Mouse (Mus musculus) activated CD4-positive, CD25-positive, alpha-beta regulatory T cell, adult 4 months (primary cell): ENCODE results near the gene Psma3. TPM values are rescaled to one million over a fixed set of nuclear protein-coding genes. Genes with fewer than 3 reads are reported as not detected.
A peak's percentile ranks its signal among the peaks of the same experiment; 100 is the strongest.

Experiments used
- ATAC-seq: one replicate; pipeline ENCODE4 v1.8.0; 2017
- polyA plus RNA-seq, 2 experiments: library from polyadenylated mRNA; unstranded; fragments of 100-300 nt; shearing (Covaris generic); gene quantifications; one replicate each; pipeline ENCODE4 v1.2.1; 2017

Psma3 gene
- polyA plus RNA-seq, result 100 to 1,000 TPM; 350 to 389 TPM

- peak; percentile 95 for ATAC-seq
Measured at GRCm38 (mm10) chr12:70974441-70975266, at the start of gene Psma3. Gene Psma3, plus strand, starts transcription at chr12:70974621.

GRCm38 (mm10) chr12:70929781-70930180 is 44.6 kb upstream of the Psma3 start:
- no peak for ATAC-seq

DNA sequence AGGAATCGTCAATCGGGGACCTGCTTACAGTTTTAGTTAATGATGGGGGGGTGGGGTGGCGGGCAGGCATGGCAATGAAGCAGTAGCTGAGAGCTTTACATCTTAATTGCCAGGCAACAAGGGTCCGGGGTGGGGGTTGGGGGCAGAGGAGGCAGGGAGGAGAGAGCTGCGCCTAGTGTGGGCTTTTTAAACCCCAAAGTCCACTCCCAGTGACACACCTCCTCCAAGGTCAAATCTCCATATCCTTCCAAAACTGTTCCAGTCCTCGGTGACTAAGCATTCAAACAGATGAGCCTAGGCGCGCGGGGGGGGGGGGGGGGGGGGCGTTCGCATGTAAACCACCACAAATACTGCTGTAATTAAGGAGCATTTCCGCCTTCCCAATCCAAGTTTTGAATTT is 37.3 kb upstream of the Psma3 start:
- peak; percentile 26 for ATAC-seq

DNA sequence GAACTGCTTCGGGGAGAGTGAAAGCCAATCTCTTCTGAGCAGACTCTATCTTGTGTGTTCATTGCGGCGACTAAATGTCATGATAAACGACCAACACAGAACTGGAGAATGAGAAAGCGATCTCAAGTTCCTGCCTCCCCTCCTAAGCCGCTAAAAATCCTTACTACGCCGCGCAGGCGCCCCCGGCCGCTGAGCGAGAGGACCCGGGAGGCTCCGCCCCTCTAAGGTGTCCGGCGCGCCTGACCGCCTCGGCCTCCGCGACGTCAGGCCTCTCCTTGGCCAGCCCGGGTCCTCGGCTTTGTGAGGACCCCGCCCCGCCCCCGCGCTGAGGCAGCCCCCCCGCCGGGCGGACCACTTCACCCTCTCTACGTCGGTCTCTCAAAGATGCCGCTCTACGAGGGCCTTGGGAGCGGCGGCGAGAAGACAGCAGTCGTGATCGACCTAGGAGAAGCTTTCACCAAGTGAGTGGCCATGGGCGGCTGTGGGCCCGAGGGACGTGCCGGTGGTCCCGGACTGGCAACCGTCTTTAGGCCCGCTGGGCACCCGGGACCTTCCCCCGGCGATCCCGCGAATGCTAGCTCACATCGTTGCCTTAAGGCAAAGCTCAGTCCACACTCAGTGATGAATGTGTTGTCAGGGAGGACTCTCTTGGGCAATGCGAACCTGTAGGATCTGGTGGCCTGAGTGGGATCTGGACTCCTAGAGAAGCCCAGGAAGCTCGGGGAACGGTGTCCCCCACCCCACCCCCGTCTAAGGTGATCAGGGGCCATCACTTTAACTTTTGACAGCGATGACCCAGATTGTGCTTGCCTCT is 36.6 kb upstream of the Psma3 start, which contains the start of gene Actr10:
Gene Actr10, plus strand, starts transcription at position 287 of the 814 bp plus-strand sequence.
- peak; percentile 73 for ATAC-seq

- peak; percentile 33 for ATAC-seq
Measured at GRCm38 (mm10) chr12:70940806-70941205, 33.6 kb upstream of the Psma3 start.

DNA sequence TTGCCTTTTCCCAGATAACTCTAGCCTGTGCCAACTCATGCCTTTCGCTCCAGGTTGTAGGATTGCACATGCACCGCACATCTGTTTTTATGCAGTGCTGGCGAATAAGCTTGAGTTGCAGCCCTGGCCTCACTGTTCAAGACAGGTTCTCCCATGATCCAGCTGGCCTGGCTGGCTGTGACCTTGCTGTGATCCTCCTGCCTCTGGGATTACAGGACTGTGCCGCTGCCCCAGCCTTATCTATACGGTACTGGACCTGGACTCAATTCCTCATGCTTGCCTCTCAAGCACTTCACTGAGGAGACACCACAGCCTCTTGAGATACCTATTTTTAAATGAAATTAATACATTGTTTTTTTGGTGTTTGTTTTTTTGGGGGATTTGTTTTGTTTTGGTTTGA is 30.2 kb upstream of the Psma3 start:
- ATAC-seq, result no peak

DNA sequence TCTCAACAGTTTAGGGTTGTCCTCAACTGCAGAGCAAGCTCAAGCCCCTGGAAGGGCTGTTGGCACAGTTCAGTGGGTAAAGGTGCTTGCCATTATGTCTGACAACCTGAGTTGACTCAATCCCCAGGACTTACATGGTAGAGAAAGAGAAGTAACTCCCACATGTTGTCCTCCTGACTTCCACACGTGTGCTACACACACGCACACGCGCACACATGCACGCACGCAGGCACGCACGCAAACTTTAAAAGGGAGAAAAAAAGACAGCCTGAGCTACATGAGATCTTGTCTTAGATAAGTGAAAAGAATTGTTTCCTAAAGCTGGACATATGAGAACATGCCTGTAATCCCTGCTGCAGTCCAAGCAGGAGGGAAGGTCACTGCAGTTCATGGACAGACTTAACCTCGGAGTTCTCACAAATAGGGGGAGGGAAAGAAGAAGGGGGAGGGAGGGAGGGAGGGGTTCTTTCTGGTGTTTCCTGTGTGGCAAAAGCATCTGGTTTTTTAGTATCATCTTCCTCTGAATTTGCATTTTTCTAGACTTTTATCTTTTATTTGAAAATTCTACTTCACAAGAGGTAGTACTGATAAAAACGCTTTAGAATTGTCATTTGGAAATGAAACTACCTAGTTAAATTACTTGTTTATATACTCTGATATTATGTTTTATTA is 27.7 kb upstream of the Psma3 start:
- peak; percentile 52 for ATAC-seq

DNA sequence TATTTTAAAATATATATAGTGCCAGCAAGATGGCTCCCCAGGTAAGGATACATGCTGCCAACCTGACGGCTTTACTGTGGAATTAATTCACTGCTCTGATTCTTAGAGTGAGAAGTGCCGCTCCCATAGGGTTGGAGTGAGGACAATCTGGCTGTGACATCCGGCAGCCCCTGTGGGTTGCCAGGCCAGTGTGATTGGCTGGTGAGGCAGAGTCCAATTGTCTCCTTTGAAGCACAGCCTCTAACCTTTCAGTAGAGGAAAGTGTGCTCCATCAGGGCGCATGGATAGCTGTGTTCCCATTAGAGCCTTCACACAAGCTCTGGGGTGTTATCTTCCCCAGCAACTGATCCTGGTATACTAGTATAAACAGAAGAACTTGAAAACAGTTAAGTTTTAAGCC is 15.8 kb upstream of the Psma3 start:
- no peak for ATAC-seq

DNA sequence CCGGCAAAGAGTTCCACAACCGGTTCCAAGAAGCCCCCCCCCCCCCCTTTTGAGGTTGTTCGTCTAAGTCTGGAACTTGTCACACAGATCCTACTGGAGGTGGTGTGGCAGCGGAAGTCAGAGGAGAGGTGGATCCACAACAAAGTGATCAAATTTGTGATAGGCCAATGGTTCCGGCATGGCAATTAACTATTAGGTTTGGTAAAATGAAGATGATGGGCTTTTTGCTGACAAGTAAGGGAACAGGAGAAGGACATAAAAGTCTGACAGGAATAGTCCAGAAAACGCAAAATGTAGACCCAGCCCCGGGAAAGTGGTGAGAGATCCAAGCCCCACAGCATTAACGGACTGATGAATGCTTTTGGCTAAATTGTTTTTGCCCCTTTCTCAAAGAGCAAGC is 6.8 kb upstream of the Psma3 start:
- ATAC-seq, result no peak

GRCm38 (mm10) chr12:70968141-70968790 is 6.2 kb upstream of the Psma3 start:
- peak; percentile 65 for ATAC-seq

- peak; percentile 60 for ATAC-seq
Measured at GRCm38 (mm10) chr12:70968791-70969307, 5.6 kb upstream of the Psma3 start.

DNA sequence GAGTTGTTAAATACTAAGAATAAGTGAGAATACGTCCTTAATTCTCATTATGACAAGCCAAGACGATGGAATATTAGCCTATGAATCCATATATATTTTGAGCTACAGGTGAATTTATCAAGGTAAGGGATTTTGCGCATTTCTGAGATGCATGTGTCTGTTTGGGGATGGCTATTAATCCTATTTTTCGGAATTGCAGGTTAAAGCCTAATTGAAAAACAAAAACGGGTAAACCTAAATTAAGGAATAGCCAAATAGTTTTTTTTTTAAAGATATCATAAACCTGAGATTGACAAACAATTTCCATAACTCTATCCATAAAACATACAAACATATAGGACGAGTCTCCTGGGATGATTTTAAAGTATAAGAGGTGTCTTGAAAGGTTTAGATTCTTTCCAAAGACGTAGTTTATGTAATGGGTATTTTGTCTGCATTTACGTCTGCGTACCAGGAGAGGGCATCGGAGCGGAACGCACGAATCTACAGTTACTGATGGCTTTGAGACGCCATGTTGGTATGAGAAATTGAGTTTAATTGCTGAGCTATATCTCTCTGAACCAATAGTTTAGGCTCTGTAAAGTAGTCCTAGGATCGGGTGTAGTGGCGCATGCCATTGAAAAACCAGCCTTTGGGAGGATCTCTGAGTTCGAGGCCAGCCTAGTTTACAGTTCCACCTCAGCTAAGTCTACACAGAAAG is 4.8 kb upstream of the Psma3 start:
- peak; percentile 36 for ATAC-seq

- ATAC-seq, result no peak
Measured at GRCm38 (mm10) chr12:70973831-70974230, 590 bp upstream of the Psma3 start.

DNA sequence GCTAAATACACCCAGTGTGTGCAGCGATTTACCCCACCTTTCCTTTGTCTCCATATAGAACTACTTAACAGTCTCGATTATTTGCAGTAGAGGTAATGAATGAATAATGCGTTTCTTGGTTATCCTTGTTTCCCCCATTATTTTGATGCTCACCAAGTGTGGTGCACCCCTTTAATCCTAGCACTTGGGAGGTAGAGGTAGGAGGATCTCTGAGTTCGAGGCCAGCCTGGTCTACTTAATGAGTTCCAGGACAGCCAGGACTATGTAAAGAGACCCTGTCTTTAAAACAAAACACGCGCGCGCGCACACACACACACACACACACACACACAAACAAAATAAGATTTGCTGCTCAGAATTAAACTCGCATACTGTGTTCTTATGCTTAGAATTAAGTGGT is 985 bp downstream of the Psma3 start:
- ATAC-seq, result no peak

DNA sequence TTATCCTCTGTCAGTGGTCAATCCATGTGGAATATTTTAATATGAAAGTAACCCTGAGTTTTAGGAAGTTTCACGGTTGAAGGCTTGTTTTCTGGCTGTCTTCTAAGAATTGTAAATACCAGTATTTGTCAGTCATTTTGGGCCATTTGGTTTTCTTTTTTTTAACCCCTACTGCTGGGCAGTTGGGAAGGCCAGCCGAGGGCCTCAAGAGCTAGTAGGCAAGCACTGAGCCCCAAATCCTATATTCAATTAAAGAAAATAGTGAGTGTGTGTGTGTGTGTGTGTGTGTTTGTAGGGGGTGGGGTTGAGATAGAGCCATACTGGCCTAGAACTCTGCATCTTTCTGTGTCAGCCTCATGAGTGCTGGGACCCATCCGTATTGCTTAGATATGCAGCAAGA is 1.5 kb downstream of the Psma3 start:
- no peak for ATAC-seq

DNA sequence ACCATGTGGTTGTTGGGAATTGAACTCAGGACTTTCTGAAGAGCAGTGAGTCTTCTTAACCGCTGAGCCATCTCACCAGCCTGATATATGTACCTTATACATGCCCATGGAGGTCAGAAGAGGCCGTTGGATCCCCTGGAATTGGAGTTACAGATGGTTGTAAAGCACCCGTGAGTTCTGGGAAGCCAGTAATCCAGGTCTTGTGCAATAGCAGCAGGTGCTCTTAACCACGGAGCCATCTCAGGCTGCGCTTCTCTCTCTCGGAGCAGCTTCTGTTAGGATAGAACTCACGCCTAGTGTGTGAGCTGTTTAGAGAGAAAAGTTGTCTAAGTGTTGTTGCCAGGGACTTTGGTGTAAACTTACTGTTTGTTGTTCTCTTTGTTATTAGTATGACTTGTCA is 3.9 kb downstream of the Psma3 start:
- ATAC-seq, result no peak

- ATAC-seq, result no peak
Measured at GRCm38 (mm10) chr12:70984855-70985550, 10.6 kb downstream of the Psma3 start.

- no peak for ATAC-seq
Measured at GRCm38 (mm10) chr12:70997225-70997624, 22.8 kb downstream of the Psma3 start.

- peak; percentile 85 for ATAC-seq
Measured at GRCm38 (mm10) chr12:70999423-70999903, 25.0 kb downstream of the Psma3 start.

DNA sequence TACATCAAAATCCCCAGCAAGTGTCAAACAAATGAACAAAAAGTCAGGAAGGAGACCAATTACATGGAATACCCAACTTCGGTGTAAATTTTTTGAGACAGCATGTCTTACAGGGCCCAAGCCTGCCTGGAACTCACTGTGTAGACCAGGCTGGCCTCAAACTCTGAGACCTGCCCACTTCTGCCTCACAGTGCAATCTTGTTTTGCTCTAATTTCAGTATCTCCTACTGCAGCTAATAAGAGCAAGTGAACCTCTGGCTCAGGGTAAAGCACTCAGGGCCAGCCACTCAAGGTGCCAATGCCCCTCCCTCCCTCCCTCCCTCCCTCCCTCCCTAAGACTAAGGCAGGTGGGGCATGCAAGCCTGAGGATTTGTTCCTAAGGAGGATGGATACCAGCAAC is 25.9 kb downstream of the Psma3 start:
- ATAC-seq, result no peak

GRCm38 (mm10) chr12:71001456-71001855 is 27.0 kb downstream of the Psma3 start:
- no peak for ATAC-seq
